Mouse (Mus musculus) limb, embryonic 11.5 days (tissue): ENCODE measurements around the gene Zfyve28. TPM values are rescaled to one million over a fixed set of nuclear protein-coding genes. Genes with fewer than 3 reads are reported as not detected.

Experiments used
- ATAC-seq: fragments of 200-750 bp; cut with Nextera tagmentation; 2 replicates; pipeline ENCODE4 v1.8.0; 2017; ENCODE audit warnings: low read depth; ENCODE audit not compliant: insufficient number of reproducible peaks, low FRiP score, low TSS enrichment
- DNase-seq: peaks from one replicate; pipeline ENCODE4 v3.0.0-alpha.2; 2015; ENCODE audit warnings: low spot score
- H3K27ac ChIP-seq: fragments of 300-500 bp; sonication (generic); replicated peaks from 2 replicates; pipeline ENCODE4 v1.5.1; 2014; ENCODE audit warnings: low read depth, mild to moderate bottlenecking, low read length
- H3K27me3 ChIP-seq: fragments of 300-500 bp; sonication (generic); 2 replicates; pipeline ENCODE4 v1.6.1; 2014; ENCODE audit warnings: mild to moderate bottlenecking, low read length, mixed read lengths; ENCODE audit not compliant: control insufficient read depth, insufficient read depth
- H3K36me3 ChIP-seq: fragments of 300-500 bp; sonication (generic); 2 replicates; pipeline ENCODE4 v1.6.1; 2014; ENCODE audit warnings: mild to moderate bottlenecking, low read length, moderate library complexity, mixed read lengths; ENCODE audit not compliant: control insufficient read depth, insufficient read depth
- H3K4me1 ChIP-seq: fragments of 300-500 bp; sonication (generic); 2 replicates; pipeline ENCODE4 v1.6.1; 2014; ENCODE audit warnings: low read length, mixed read lengths; ENCODE audit not compliant: control insufficient read depth, insufficient read depth
- H3K4me2 ChIP-seq: fragments of 300-500 bp; sonication (generic); 2 replicates; pipeline ENCODE4 v1.6.1; 2014; ENCODE audit warnings: low read depth, mild to moderate bottlenecking, moderate library complexity; ENCODE audit not compliant: severe bottlenecking
- H3K4me3 ChIP-seq: fragments of 300-500 bp; sonication (generic); 2 replicates; pipeline ENCODE4 v1.5.1; 2014; ENCODE audit warnings: low read depth, low read length
- H3K9ac ChIP-seq: fragments of 300-500 bp; sonication (generic); 2 replicates; pipeline ENCODE4 v1.6.1; 2014; ENCODE audit warnings: mild to moderate bottlenecking, low read length
- H3K9me3 ChIP-seq: fragments of 300-500 bp; sonication (generic); 2 replicates; pipeline ENCODE4 v1.6.1; 2016; ENCODE audit warnings: low read length; ENCODE audit not compliant: control insufficient read depth
- WGBS: fragments of 180-500 bp; shearing (Covaris S2); extraction: QIAGEN DNeasy Blood & Tissue Kit; methylation state at CpG from one replicate; pipeline ENCODE4 v1.1.7; 2014; 5-methylcytosine and 5-hydroxymethylcytosine counted together
- polyA plus RNA-seq: library from polyadenylated mRNA; unstranded; fragments of >200 nt; fragmentation: Nextera tagmentation; extraction: Ambion mirVana; gene quantifications from 2 replicates; pipeline ENCODE4 v1.2.1, GENCODE M21; 2014

Gene Zfyve28
- polyA plus RNA-seq, 1 experiment from 2014 or later: 0.61 TPM

GRCm38 (mm10) chr5:34283355-34283754 lies 4.9 kb downstream of the Zfyve28 start:
- H3K36me3 ChIP-seq: no peaks in the 10 kb centered on the region
- peaks cover 4% of the 10 kb centered on the region; the same call in 1 of the 2 replicates for H3K4me1 ChIP-seq
- no peaks in the 10 kb centered on the region for H3K9me3 ChIP-seq
- H3K27ac ChIP-seq: no peak overlapping the region
- no peak for ATAC-seq
- DNase-seq: no peak
- H3K27me3 ChIP-seq: peaks cover 35% of the 10 kb centered on the region
- no peak overlapping the region for H3K4me2 ChIP-seq
- H3K9ac ChIP-seq: no peak overlapping the region
- 77% methylated on average over 5 of the region's 5 CpGs for WGBS
- H3K4me3 ChIP-seq: no peak overlapping the region

GRCm38 (mm10) chr5:34280976-34281375 lies 7.3 kb downstream of the Zfyve28 start:
- Histone ChIP-seq H3K4me2 (no peak overlapping the region), H3K4me3 (no peak overlapping the region), H3K4me1 (no peaks in the 10 kb centered on the region), H3K27ac (no peak overlapping the region), H3K9ac (no peak overlapping the region), H3K9me3 (no peaks in the 10 kb centered on the region), H3K36me3 (no peaks in the 10 kb centered on the region), H3K27me3 (peaks cover 12% of the 10 kb centered on the region)
- DNase-seq (no peak), ATAC-seq (no peak)
- WGBS: 84% methylated on average over 7 of the region's 7 CpGs

DNA sequence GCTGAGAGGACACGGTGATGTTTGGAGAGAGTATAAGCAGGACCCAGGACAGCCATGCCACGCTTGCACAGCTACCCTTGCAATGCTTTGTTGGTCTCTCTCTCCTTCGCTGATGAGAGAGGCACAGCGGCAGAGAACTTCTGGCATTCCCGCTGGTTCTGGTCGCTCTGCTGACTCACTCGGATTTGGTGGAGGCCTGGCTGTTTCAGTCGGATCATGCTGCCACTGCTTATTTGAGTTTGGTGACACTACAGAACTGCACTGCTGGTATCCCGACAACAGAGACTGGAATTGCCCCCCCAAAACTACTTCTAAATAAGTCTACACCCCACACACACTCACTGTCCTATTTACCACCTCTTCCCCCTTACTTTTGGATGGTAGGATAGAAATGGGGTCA lies 9.0 kb downstream of the Zfyve28 start:
- no peaks in the 10 kb centered on the region for H3K4me1 ChIP-seq
- no peak overlapping the region for H3K27ac ChIP-seq
- H3K4me2 ChIP-seq: no peak overlapping the region
- DNase-seq: no peak
- ATAC-seq: no peak
- no peak overlapping the region for H3K4me3 ChIP-seq
- peaks cover under 1% of the 10 kb centered on the region; the same call in 1 of the 2 replicates for H3K27me3 ChIP-seq
- no peak overlapping the region for H3K9ac ChIP-seq
- H3K9me3 ChIP-seq: no peaks in the 10 kb centered on the region
- H3K36me3 ChIP-seq: no peaks in the 10 kb centered on the region
- WGBS: 89% methylated on average over 9 of the region's 9 CpGs

DNA sequence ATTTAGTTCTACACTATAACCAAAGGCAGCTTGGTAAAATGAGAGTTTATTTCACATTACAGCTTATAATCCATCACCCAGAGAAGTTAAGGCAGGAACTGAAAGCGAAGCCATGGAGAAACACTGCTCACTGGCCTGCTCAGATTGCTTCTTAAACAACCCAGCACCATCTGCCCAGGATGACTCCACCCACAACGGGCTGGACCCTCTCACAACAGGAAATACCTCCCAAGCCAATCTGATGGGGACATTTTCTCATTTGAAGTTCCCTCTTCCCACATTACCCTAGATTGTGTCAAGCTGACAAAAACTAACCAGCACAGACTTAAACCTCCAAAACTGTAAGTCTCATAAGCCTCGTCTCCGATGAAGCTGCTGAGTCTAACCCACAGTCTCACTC lies 10.2 kb downstream of the Zfyve28 start:
- no peak for ATAC-seq
- no peak for DNase-seq
- WGBS: 76% methylated on average over 4 of the region's 4 CpGs
- no peaks in the 10 kb centered on the region for H3K36me3 ChIP-seq
- H3K9ac ChIP-seq: no peak overlapping the region
- H3K9me3 ChIP-seq: no peaks in the 10 kb centered on the region
- H3K4me1 ChIP-seq: no peaks in the 10 kb centered on the region
- H3K4me2 ChIP-seq: no peak overlapping the region
- H3K27ac ChIP-seq: no peak overlapping the region
- H3K4me3 ChIP-seq: no peak overlapping the region
- no peaks in the 10 kb centered on the region for H3K27me3 ChIP-seq

DNA sequence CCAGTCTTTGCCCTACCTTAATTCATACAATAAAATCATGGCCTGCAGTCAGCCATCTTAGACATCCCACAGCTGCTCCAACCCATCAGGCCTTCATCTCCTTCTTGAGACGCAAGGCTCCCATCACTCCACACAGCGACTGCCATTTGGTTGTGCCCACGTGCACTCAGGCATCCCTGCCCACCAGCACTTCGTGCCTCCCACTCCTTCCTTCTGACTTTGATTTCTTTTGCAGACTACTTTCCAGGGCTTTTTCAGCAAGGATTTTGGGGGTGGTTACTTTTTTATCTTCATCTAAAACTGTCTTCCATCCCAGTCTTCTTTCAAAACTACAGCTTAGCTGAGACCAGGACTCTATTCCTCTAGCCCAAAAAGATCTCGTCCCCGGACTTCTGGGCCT lies 11.5 kb downstream of the Zfyve28 start:
- H3K9me3 ChIP-seq: no peaks in the 10 kb centered on the region
- no peaks in the 10 kb centered on the region for H3K36me3 ChIP-seq
- H3K4me1 ChIP-seq: no peaks in the 10 kb centered on the region
- DNase-seq (no peak), ATAC-seq (no peak)
- WGBS: 71% methylated on average over 6 of the region's 6 CpGs
- no peak overlapping the region for H3K4me2 ChIP-seq
- no peaks in the 10 kb centered on the region for H3K27me3 ChIP-seq
- no peak overlapping the region for H3K9ac ChIP-seq
- no peak overlapping the region for H3K27ac ChIP-seq
- no peak overlapping the region for H3K4me3 ChIP-seq

DNA sequence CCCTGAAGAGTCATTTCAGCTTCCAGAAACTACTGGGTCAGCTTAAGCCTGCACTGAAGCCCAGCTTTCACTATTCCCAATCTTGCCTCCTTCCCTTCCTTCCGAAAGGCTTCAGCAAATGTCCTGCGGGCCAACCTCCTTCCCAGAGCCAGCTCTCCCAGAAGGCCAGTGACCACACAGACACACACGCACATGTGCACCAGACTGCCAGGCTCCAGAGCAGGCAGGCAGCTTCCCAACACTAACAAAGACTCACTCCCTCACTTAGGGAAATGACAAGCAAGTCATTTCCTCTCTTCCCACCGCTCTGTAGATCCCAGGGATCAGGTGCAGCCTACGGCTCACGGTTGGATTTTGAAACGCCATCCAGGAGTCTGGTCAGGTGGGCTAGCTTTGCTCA lies 12.1 kb downstream of the Zfyve28 start:
- WGBS: 89% methylated on average over 7 of the region's 7 CpGs
- no peak overlapping the region for H3K4me3 ChIP-seq
- H3K27ac ChIP-seq: no peak overlapping the region
- H3K9me3 ChIP-seq: no peaks in the 10 kb centered on the region
- no peaks in the 10 kb centered on the region for H3K27me3 ChIP-seq
- H3K36me3 ChIP-seq: no peaks in the 10 kb centered on the region
- DNase-seq (no peak), ATAC-seq (no peak)
- H3K4me1 ChIP-seq: no peaks in the 10 kb centered on the region
- H3K4me2 ChIP-seq: no peak overlapping the region
- H3K9ac ChIP-seq: no peak overlapping the region

GRCm38 (mm10) chr5:34274676-34275293 lies 13.5 kb downstream of the Zfyve28 start:
- H3K4me2 ChIP-seq: no peak overlapping the region
- DNase-seq: no peak
- no peak overlapping the region for H3K27ac ChIP-seq
- no peak overlapping the region for H3K9ac ChIP-seq
- no peaks in the 10 kb centered on the region for H3K4me1 ChIP-seq
- no peak overlapping the region for H3K4me3 ChIP-seq
- H3K27me3 ChIP-seq: no peaks in the 10 kb centered on the region
- no peaks in the 10 kb centered on the region for H3K36me3 ChIP-seq
- 88% methylated on average over 10 of the region's 10 CpGs for WGBS
- ATAC-seq: no peak
- H3K9me3 ChIP-seq: no peaks in the 10 kb centered on the region

DNA sequence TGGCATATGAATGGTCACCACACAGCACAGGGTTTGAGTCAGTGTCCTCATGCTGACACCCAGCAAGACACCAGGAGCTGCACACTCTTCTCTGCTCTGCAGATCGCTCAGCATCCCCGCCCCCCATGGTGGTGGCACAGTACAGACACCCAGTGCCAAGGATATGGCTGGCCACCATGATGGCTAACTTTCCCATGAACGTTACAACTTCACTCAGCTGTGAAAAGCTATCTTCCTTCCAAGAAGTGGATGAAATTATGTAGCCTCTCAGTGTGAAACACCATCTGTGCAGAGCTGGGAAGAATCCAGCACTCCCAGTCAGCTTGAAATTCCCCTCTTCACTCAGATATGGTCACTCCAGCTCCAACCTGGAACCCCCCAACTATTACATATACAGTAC lies 14.0 kb downstream of the Zfyve28 start:
- WGBS: 84% methylated on average over 3 of the region's 3 CpGs

DNA sequence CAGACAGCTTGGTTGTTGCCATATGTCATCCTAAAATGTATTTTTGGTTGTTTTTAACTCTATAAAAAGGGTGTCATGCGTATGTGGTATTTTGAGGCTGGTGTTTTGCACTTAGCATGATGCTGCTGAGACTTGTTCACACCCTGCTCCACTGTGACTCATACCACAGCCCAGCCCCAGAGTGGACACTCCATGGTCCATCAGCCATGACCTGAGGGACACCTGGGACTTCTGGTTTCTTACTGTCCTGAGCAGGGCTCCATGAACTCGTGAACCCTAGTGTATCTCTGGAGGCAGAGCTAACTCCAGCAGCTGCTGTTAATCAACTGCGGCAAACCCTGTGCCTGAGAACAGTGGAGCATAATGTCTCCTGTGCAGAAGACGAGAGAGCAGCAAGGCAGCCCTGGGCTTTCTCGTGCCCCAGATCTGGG lies 15.0 kb downstream of the Zfyve28 start:
- H3K27ac ChIP-seq: no peak overlapping the region
- DNase-seq: no peak
- WGBS: 43% methylated on average over 5 of the region's 5 CpGs
- no peaks in the 10 kb centered on the region for H3K36me3 ChIP-seq
- H3K27me3 ChIP-seq: no peaks in the 10 kb centered on the region
- no peak for ATAC-seq
- H3K4me3 ChIP-seq: no peak overlapping the region
- H3K9ac ChIP-seq: no peak overlapping the region
- no peaks in the 10 kb centered on the region for H3K4me1 ChIP-seq
- H3K4me2 ChIP-seq: no peak overlapping the region
- no peaks in the 10 kb centered on the region for H3K9me3 ChIP-seq

More for the DNA sequence above, 14.0 kb downstream of the Zfyve28 start:
- ATAC-seq (no peak), DNase-seq (no peak)
- Histone ChIP-seq H3K9ac (no peak overlapping the region), H3K27me3 (no peaks in the 10 kb centered on the region), H3K4me3 (no peak overlapping the region), H3K4me2 (no peak overlapping the region), H3K4me1 (no peaks in the 10 kb centered on the region), H3K27ac (no peak overlapping the region), H3K9me3 (no peaks in the 10 kb centered on the region), H3K36me3 (no peaks in the 10 kb centered on the region)
